Mouse (Mus musculus) embryonic fibroblast, embryonic 13.5 days (primary cell): ENCODE measurements around the gene Pecam1.

Experiments used
- CTCF ChIP-seq: IDR thresholded peaks from 2 replicates; pipeline ENCODE4 v1.5.1; 2011; ENCODE audit warnings: mild to moderate bottlenecking, control low read depth, low read length, moderate library complexity, borderline replicate concordance; ENCODE audit not compliant: insufficient read depth
- POLR2A ChIP-seq: IDR thresholded peaks from 2 replicates; pipeline ENCODE4 v1.6.1; 2011; ENCODE audit warnings: low read depth, mild to moderate bottlenecking, control low read depth, low read length, moderate library complexity

GRCm38 (mm10) chr11:106789649-106790048, 39.2 kb upstream of the Pecam1 start:
- no peak for TF ChIP-seq CTCF
- TF ChIP-seq POLR2A: no peak
